Mouse (Mus musculus) CD8-positive naive resting alpha-beta T cell, adult 2 months (primary cell): ENCODE measurements around the gene Ly6g5c.
A peak's percentile ranks its signal among the peaks of the same experiment; 100 is the strongest.
"Not testable (repeated sequence)": the region's sequence is repeated elsewhere in the genome, so short reads cannot be mapped to it uniquely, and the experiment has no call there.

Experiments used
- DNase-seq, 2 experiments: peaks; one replicate each; pipeline ENCODE4 v3.0.0; 2022; ENCODE audit warnings: low read depth in 2 of 2, low spot score in 2 of 2

Gene Ly6g5c

GRCm38 (mm10) chr17:35105740-35106389 lies 2.2 kb upstream of the Ly6g5c start:
- no peak for DNase-seq

DNA sequence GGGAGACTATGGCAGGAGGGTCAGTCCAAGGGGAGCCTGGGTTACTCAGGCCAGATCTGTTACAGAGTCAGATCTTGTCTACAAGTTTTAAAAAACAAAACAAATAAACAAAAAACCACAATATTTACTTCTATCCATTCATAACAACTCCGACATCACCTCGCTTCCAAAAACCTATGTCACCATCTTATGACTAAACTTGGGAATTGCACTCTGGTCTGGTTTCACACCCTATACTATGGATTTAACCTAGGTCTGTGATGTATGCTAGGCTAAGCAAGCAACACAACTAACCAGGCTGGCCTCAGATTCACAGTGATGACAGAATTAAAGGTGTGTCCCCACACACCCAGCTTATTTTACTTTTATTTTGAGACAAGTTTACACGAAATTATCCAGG lies 1.6 kb upstream of the Ly6g5c start:
- DNase-seq, result no peak

DNA sequence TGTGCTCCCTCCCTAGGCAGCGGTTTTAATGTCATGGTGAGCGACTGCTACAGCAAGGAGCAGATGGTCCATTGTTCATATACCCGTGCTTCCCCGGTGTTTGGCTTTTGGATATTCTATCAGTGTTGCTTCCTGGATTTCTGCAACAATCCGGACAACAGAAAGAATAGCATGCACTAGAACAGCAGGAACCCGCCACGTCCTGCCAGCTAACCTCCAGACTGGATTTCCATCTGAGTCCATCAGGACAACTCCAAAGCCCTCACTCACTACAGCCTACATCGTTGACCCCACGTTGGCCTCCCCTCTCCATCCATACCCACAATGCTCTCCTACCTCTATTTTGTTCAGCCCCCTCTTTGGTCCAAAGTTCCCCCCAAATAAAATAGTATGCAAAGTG lies 3.7 kb downstream of the Ly6g5c start:
- DNase-seq, result no peak

DNA sequence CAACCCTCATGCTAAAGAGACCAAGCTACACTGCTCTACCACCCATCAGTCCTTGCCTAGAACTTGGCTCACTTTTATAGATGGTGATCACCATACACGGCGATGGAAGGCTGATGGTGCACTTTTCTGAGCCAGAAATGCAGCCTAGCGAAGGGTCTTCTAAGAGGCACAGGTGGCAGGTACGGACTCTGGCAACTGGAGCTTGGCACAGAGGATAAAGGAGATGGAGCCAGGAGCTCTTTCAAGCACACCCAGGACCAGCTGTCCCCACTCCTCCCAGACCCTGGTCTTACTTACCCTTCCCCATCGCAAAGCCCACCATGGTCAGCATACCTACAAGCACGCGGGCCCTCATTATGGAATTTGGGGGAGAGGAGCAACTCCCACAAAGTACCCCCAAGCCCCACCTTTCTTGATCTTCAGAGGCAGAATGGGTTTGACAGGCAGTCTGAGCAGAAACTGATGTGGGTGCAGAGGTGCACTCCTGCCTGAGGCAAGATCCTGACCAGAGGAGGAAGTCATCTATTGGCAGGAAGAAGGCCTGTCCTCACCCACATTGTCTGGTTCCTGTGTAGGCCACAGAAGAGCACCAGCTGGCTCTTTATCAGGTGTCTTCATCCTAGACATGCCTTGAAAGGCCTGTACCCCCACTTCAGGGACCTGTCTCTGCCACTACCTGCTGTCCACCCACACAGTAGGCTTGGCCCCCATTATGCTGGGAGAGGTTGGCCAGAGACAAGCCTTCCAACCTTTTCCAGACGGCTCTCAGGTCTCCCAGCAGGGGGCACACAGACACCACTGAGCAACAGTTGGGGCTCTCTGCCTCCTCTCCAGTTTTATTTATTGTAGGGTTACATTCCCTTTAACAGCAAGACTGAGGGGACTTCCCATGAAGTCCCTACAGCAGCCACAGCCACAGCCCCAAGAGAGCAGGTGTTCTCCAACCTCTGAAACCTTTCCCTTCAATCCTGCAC lies 7.3 kb downstream of the Ly6g5c start, which contains the start of gene Ly6g5b:
Gene Ly6g5b, minus strand, starts transcription at position 383 of the 974 bp plus-strand sequence.
- peak; percentile 43 to 59 for DNase-seq

DNA sequence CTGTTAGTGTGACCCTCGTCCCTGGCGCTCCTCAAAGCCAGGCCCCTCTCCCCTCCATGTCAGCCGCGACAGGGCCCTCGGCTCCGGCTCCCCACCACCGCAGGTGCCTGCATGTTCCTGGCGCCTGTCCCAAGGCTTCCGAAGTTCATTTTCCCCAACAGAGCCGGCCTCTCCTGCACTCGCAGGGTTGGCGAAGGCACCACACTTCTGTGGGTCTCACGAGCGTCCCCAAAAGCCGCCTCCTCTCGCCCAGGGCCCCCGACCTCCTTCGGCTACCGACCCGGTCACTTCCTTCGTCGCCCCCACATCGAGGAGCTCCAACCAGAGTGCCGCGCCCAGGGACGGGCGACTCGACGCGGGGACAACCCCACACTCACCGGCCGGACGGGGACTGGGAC lies 12.7 kb downstream of the Ly6g5c start:
- no peak for DNase-seq

- DNase-seq, result peak; percentile 94 to 96
Observed at GRCm38 (mm10) chr17:35121143-35121799, 13.2 kb downstream of the Ly6g5c start, which contains the start of gene Gpank1. Gene Gpank1 (plus strand): TSS chr17:35121455.

DNA sequence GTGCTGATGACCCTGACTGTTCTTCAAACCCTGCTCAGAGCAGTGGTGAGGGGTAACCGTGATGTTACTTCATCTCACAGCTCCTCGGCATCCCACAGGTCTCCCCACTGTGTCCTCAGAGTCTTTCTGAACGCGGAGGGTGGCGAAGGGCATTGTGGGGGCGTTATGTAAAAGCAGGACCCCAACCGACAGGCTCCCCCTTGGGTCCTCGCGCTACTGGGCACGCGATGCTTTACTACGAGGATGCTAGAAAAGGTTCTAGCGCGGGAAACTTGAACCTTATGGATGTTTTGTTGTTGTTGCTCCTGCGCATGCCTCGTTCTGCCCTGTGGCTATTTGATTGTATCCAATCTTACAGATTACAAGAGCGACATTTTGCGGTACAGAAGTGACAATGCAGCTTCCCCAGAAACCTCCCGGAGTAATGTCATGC lies 13.8 kb downstream of the Ly6g5c start, which contains the start of gene Csnk2b:
Gene Csnk2b, minus strand, starts transcription at position 183 of the 433 bp plus-strand sequence.
- DNase-seq, result peak; percentile 35 to 52

DNA sequence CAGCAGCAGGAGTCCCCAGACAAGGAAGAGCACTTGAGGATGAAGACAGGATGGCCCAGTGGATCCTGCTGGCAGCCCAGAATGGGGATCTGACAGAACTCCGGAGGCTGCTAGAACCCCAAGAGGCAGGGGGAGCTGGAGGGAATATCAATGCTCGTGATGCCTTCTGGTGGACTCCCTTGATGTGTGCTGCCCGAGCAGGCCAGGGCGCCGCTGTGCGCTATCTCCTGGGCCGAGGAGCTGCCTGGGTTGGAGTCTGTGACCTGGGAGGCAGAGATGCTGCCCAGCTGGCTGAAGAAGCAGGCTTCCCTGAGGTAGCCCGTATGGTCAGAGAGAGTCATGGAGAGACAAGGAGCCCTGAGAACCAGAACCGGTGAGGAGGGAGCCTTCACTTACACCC lies 15.2 kb downstream of the Ly6g5c start:
- DNase-seq, result not testable (repeated sequence)

DNA sequence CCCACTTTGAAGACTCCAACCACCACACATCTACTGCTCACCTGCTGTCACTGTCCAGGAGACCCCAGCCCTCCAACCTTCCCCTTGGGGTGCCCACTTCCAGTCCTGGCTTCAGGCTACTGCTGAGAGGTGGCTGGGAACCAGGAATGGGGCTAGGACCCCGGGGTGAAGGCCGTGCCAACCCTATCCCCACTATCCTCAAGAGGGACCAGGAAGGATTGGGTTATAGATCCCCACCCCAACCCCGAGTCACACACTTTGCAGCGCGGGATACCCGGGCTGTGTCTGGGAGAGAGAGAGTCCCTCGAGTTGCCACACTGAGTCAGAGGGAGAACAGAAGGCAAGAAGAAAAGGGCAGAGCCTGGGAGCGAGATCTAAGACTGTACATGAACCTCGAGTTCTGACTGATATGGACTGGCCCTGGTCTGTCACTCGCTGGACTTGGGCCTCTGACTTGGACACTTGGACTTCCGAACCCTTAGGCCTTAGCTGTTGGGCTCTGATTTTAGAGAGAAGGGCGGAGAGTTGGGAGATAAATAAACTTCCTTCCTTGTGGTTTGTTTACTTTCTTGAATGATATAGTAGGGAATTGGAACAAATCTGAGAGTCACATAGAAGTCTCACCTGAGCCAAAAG lies 16.3 kb downstream of the Ly6g5c start:
- not testable (repeated sequence) for DNase-seq

DNA sequence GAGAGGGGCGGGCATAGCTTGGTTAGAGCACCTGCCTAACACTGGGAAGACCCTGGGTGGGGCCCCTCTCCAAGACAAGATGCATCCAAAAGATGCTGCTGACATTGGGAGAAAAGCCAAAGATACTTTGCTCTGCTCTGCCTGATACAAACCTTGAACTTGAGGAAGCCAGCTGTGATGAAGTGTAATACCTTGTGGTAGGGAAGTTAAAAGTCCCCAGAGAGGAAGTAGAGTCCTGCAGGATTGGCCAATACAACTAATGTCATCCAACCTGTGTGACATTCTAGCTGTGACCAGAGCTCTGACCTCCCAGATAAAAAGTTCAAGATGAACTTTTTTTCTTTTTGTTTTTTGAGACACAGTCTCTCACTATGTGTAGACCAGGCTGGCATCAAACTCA lies 17.0 kb downstream of the Ly6g5c start:
- no peak for DNase-seq

DNA sequence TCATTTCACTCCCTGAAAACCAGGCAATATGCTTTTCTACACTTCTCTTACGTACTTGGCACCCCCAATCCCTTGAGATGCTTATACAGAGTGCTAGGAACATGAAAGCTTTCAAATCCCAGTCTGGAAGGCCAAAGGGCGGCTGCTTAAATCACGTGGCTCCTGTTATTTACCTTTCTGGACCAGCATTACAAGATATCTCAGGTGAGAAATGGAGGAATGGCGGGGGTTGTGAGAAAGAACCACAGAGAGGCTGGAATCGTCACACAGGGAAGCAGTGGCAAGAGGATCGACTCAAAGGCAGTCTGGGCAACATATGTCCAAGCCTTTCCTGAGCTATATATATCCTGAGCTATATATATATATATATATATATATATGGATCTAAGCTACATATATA lies 17.5 kb downstream of the Ly6g5c start:
- DNase-seq, result no peak

GRCm38 (mm10) chr17:35126206-35126611 lies 18.1 kb downstream of the Ly6g5c start, which contains the start of gene D17H6S53E:
Gene D17H6S53E (plus strand): TSS chr17:35126373.
- peak; percentile 63 to 66 for DNase-seq

DNA sequence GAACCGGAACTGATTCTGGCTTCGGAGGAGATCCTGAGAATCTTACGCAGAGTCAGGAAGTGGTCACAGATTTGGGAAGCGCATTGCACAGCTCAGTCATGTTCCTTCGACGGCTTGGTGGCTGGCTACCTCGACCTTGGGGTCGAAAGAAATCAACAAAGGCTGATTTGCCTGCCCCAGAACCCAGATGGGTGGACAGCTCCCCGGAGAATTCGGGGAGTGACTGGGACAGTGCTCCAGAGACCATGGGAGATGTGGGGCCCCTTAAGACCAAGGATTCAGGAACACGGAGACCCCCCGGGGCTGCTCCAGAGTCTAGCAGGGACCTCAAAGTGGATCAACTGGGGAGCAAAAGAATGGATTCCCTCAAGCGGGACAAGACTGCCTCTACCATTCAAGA lies 18.9 kb downstream of the Ly6g5c start:
- no peak for DNase-seq

GRCm38 (mm10) chr17:35128996-35129395 lies 20.9 kb downstream of the Ly6g5c start:
- no peak for DNase-seq

DNA sequence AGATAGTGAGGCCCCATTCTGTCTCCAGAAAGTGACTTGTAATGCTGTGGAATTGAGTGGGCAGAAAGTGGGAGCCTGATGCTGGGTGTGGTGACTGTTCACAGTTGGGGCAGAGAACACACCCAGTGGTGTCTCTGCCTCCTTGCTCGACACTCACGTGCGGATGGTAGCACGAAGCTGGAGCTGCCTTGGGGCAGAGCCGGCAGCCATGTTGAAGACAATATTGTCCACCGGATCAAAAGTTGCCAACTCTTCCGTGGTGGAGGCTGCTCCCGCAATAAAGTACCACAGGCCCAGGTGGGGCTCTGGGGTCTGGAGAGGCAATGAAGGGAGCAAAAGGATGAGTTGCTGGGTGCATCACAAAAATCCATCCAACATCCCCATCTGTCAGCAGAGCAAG lies 23.0 kb downstream of the Ly6g5c start:
- DNase-seq, result no peak

DNA sequence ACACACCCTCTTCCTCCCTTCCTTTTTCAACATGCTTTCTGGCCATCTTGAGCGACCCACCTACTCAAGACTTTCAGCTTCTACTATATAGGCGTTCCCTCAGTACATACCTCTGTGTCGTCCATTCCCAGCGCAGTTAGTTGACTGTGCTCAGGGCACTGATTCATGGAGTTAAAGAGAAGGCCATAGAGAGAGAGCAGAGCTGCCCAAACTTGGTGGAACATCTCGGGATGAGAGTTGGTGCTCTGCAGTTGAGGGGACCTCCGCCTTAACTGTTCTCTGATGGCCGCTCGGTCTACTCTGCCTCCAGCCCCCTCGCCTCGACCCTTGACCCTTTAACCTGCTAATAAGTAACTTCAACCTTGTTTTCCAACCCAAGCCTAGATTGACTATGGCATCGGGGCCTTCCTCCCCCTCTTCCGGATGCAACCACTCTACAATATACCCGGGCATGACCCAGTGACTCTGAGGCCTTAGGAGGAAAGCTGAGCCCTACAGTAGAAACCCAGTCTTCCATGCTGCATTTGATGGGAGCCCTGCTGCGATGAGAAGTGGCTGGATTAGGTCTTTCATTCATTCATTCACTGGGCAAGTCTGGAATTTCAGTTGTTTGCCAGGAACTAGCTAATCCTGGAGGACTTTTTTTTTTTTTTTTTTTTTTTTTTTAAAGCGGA lies 23.6 kb downstream of the Ly6g5c start, which contains the start of gene Apom:
Gene Apom, minus strand, starts transcription at position 551 of the 674 bp plus-strand sequence.
- DNase-seq, result no peak

- no peak for DNase-seq
Observed at GRCm38 (mm10) chr17:35132174-35132560, 24.1 kb downstream of the Ly6g5c start.

- DNase-seq, result no peak
Observed at GRCm38 (mm10) chr17:35133517-35133916, 25.4 kb downstream of the Ly6g5c start.

- peak; percentile 92 to 95 for DNase-seq
Observed at GRCm38 (mm10) chr17:35134801-35135590, 26.9 kb downstream of the Ly6g5c start, which contains the start of gene Bag6. Gene Bag6 (plus strand): TSS chr17:35135178.
